Mouse (Mus musculus) embryonic fibroblast, embryonic 13.5 days (primary cell): ENCODE results near the gene Gm20767.
"Not testable (repeated sequence)": the region's sequence is repeated elsewhere in the genome, so short reads cannot be mapped to it uniquely, and the experiment has no call there.

ENCODE experiments used
- CTCF ChIP-seq: IDR thresholded peaks from 2 replicates; pipeline ENCODE4 v1.5.1; 2011; ENCODE audit warnings: mild to moderate bottlenecking, control low read depth, low read length, moderate library complexity, borderline replicate concordance; ENCODE audit not compliant: insufficient read depth
- POLR2A ChIP-seq: IDR thresholded peaks from 2 replicates; pipeline ENCODE4 v1.6.1; 2011; ENCODE audit warnings: low read depth, mild to moderate bottlenecking, control low read depth, low read length, moderate library complexity

GRCm38 (mm10) chr13:120096241-120096937, 43.7 kb upstream of the Gm20767 start:
- TF ChIP-seq CTCF, POLR2A: not testable (repeated sequence)
